Mouse (Mus musculus): ENCODE data around the gene Runx2. TPM values are rescaled to one million over a fixed set of nuclear protein-coding genes. Genes with fewer than 3 reads are reported as not detected.

Gene Runx2
- polyA plus RNA-seq, 1 experiment from 2014 or later, result 0.52 TPM

- WGBS, result 83% methylated on average over 1 of the region's 1 CpGs
- H3K36me3 ChIP-seq, result no peaks in the 10 kb centered on the region
These were observed 290.5 kb downstream of the Runx2 start for GRCm38 (mm10) chr17:44524146-44524545.

GRCm38 (mm10) chr17:44522906-44523305 lies 291.7 kb downstream of the Runx2 start:
- no peaks in the 10 kb centered on the region for H3K27me3 ChIP-seq (replicated peaks)
- H3K4me3 ChIP-seq, result no peak overlapping the region
- no peak overlapping the region for H3K27ac ChIP-seq
- WGBS, result 76% methylated on average over 5 of the region's 5 CpGs
- no peak overlapping the region for H3K9ac ChIP-seq
- ATAC-seq (ENCODE audit: low FRiP score, low read depth), result no peak
- H3K4me1 ChIP-seq, result no peaks in the 10 kb centered on the region
- H3K4me2 ChIP-seq (replicated peaks), result no peak overlapping the region
- H3K36me3 ChIP-seq, result no peaks in the 10 kb centered on the region
- no peaks in the 10 kb centered on the region for H3K9me3 ChIP-seq

More at GRCm38 (mm10) chr17:44524146-44524545, 290.5 kb downstream of the Runx2 start:
- no peak for ATAC-seq (ENCODE audit: low FRiP score, low read depth)
- Histone ChIP-seq H3K9me3 (no peaks in the 10 kb centered on the region), H3K9ac (no peak overlapping the region), H3K27me3 (replicated peaks) (no peaks in the 10 kb centered on the region), H3K4me2 (replicated peaks) (no peak overlapping the region), H3K4me3 (no peak overlapping the region), H3K4me1 (no peaks in the 10 kb centered on the region), H3K27ac (no peak overlapping the region)

GRCm38 (mm10) chr17:44520122-44521075 lies 294.2 kb downstream of the Runx2 start:
- H3K4me2 ChIP-seq (replicated peaks), result no peak overlapping the region
- no peak for ATAC-seq (ENCODE audit: low FRiP score, low read depth)

GRCm38 (mm10) chr17:44519356-44519755 lies 295.2 kb downstream of the Runx2 start:
- Histone ChIP-seq H3K9ac (no peak overlapping the region), H3K27ac (no peak overlapping the region), H3K27me3 (replicated peaks) (no peaks in the 10 kb centered on the region), H3K4me3 (no peak overlapping the region), H3K9me3 (no peaks in the 10 kb centered on the region), H3K4me2 (replicated peaks) (no peak overlapping the region), H3K36me3 (no peaks in the 10 kb centered on the region), H3K4me1 (no peaks in the 10 kb centered on the region)
- no peak for ATAC-seq (ENCODE audit: low FRiP score, low read depth)
- 88% methylated on average over 3 of the region's 3 CpGs for WGBS

More at GRCm38 (mm10) chr17:44520122-44521075, 294.2 kb downstream of the Runx2 start:
- Histone ChIP-seq H3K36me3 (no peaks in the 10 kb centered on the region), H3K27me3 (replicated peaks) (no peaks in the 10 kb centered on the region), H3K9me3 (no peaks in the 10 kb centered on the region), H3K4me1 (no peaks in the 10 kb centered on the region), H3K27ac (no peak overlapping the region), H3K4me3 (no peak overlapping the region), H3K9ac (no peak overlapping the region)
- 80% methylated on average over 11 of the region's 11 CpGs for WGBS

- Histone ChIP-seq H3K4me3 (no peak overlapping the region), H3K9me3 (no peaks in the 10 kb centered on the region), H3K36me3 (no peaks in the 10 kb centered on the region), H3K4me1 (no peaks in the 10 kb centered on the region), H3K27me3 (replicated peaks) (no peaks in the 10 kb centered on the region), H3K27ac (no peak overlapping the region), H3K4me2 (replicated peaks) (no peak overlapping the region), H3K9ac (no peak overlapping the region)
- WGBS, result 93% methylated on average over 6 of the region's 6 CpGs
- ATAC-seq (ENCODE audit: low FRiP score, low read depth), result no peak
These were observed 296.4 kb downstream of the Runx2 start for GRCm38 (mm10) chr17:44518156-44518555.

GRCm38 (mm10) chr17:44508198-44508715 lies 306.3 kb downstream of the Runx2 start:
- ATAC-seq (ENCODE audit: low FRiP score, low read depth), result no peak
- H3K4me3 ChIP-seq, result no peak overlapping the region
- 67% methylated on average over 7 of the region's 7 CpGs for WGBS

GRCm38 (mm10) chr17:44507741-44508140 lies 306.9 kb downstream of the Runx2 start:
- Histone ChIP-seq H3K4me2 (replicated peaks) (no peak overlapping the region), H3K27ac (no peak overlapping the region), H3K9me3 (no peaks in the 10 kb centered on the region), H3K27me3 (replicated peaks) (no peaks in the 10 kb centered on the region), H3K9ac (no peak overlapping the region), H3K4me3 (no peak overlapping the region), H3K4me1 (0 out of 2 replicates have a peak, but pooled peaks cover 9% of the 10 kb centered on the region), H3K36me3 (no peaks in the 10 kb centered on the region)
- ATAC-seq (ENCODE audit: low FRiP score, low read depth), result no peak
- 87% methylated on average over 3 of the region's 3 CpGs for WGBS

More at GRCm38 (mm10) chr17:44508198-44508715, 306.3 kb downstream of the Runx2 start:
- no peak overlapping the region for H3K9ac ChIP-seq
- H3K9me3 ChIP-seq, result no peaks in the 10 kb centered on the region
- H3K4me1 ChIP-seq, result 0 out of 2 replicates have a peak, but pooled peaks cover 9% of the 10 kb centered on the region
- H3K36me3 ChIP-seq, result no peaks in the 10 kb centered on the region
- H3K27me3 ChIP-seq (replicated peaks), result no peaks in the 10 kb centered on the region
- H3K27ac ChIP-seq, result no peak overlapping the region
- H3K4me2 ChIP-seq (replicated peaks), result no peak overlapping the region

- H3K27me3 ChIP-seq (replicated peaks), result no peaks in the 10 kb centered on the region
- no peak; the same call in 1 of the 2 replicates for ATAC-seq (ENCODE audit: low FRiP score, low read depth)
- no peak overlapping the region for H3K9ac ChIP-seq
- no peaks in the 10 kb centered on the region for H3K9me3 ChIP-seq
- 0 out of 2 replicates have a peak, but pooled peaks cover 9% of the 10 kb centered on the region for H3K4me1 ChIP-seq
- no peak overlapping the region for H3K4me3 ChIP-seq
- WGBS, result 52% methylated on average over 3 of the region's 3 CpGs
- no peak overlapping the region for H3K27ac ChIP-seq
- H3K36me3 ChIP-seq, result no peaks in the 10 kb centered on the region
- H3K4me2 ChIP-seq (replicated peaks), result no peak overlapping the region
These were observed 308.1 kb downstream of the Runx2 start for GRCm38 (mm10) chr17:44506524-44506923.

- Histone ChIP-seq H3K4me2 (replicated peaks) (no peak overlapping the region), H3K27me3 (replicated peaks) (no peaks in the 10 kb centered on the region), H3K9me3 (no peaks in the 10 kb centered on the region), H3K9ac (no peak overlapping the region), H3K4me3 (no peak overlapping the region), H3K4me1 (0 out of 2 replicates have a peak, but pooled peaks cover 9% of the 10 kb centered on the region), H3K27ac (no peak overlapping the region), H3K36me3 (no peaks in the 10 kb centered on the region)
- WGBS, result 91% methylated on average over 10 of the region's 10 CpGs
- no peak for ATAC-seq (ENCODE audit: low FRiP score, low read depth)
These were observed 309.7 kb downstream of the Runx2 start for GRCm38 (mm10) chr17:44504794-44505317.

GRCm38 (mm10) chr17:44502176-44502575 lies 312.4 kb downstream of the Runx2 start:
- H3K4me2 ChIP-seq (replicated peaks), result no peak overlapping the region
- no peak for ATAC-seq (ENCODE audit: low FRiP score, low read depth)
- H3K9me3 ChIP-seq, result no peaks in the 10 kb centered on the region
- H3K27me3 ChIP-seq (replicated peaks), result no peaks in the 10 kb centered on the region
- H3K36me3 ChIP-seq, result no peaks in the 10 kb centered on the region
- no peak overlapping the region for H3K27ac ChIP-seq
- H3K4me1 ChIP-seq, result no peaks in the 10 kb centered on the region
- H3K4me3 ChIP-seq, result no peak overlapping the region
- 92% methylated on average over 5 of the region's 5 CpGs for WGBS
- no peak overlapping the region for H3K9ac ChIP-seq

- ATAC-seq (ENCODE audit: low FRiP score, low read depth), result no peak
- H3K36me3 ChIP-seq, result no peaks in the 10 kb centered on the region
- 82% methylated on average over 11 of the region's 11 CpGs for WGBS
These were observed 314.2 kb downstream of the Runx2 start for GRCm38 (mm10) chr17:44500306-44500899.

More at GRCm38 (mm10) chr17:44500306-44500899, 314.2 kb downstream of the Runx2 start:
- no peak overlapping the region for H3K4me3 ChIP-seq
- no peak overlapping the region for H3K9ac ChIP-seq
- no peaks in the 10 kb centered on the region for H3K9me3 ChIP-seq
- H3K4me1 ChIP-seq, result no peaks in the 10 kb centered on the region
- H3K27ac ChIP-seq, result no peak overlapping the region
- H3K27me3 ChIP-seq (replicated peaks), result no peaks in the 10 kb centered on the region
- no peak overlapping the region for H3K4me2 ChIP-seq (replicated peaks)
